Mouse (Mus musculus): ENCODE measurements around the gene Eml4. TPM values are rescaled to one million over a fixed set of nuclear protein-coding genes. Genes with fewer than 3 reads are reported as not detected.

Gene Eml4
- total and polyA plus RNA-seq, 2 experiments from 2014 or later, result 20.1 to 56.1 TPM

GRCm38 (mm10) chr17:83452451-83452850 is 101.7 kb downstream of the Eml4 start:
- no peak for TF ChIP-seq CTCF (IDR thresholded peaks at IDR 0.05)
- Histone ChIP-seq H3K36me3 (ENCODE audit: insufficient read depth, low read length) (peaks cover 27% of the 10 kb centered on the region), H3K9me3 (ENCODE audit: low read length) (no peaks in the 10 kb centered on the region), H3K9ac (replicated peaks; ENCODE audit: low read length, poor library complexity, severe bottlenecking) (no peak overlapping the region), H3K4me2 (ENCODE audit: low read depth, low read length, poor library complexity, severe bottlenecking) (no peak overlapping the region), H3K4me1 (ENCODE audit: insufficient read depth, low read length) (no peaks in the 10 kb centered on the region), H3K27me3 (ENCODE audit: insufficient read depth, low read length) (no peaks in the 10 kb centered on the region), H3K4me3 (ENCODE audit: low read depth, low read length) (no peak overlapping the region), H3K27ac (ENCODE audit: low read depth, low read length) (no peak overlapping the region)
- no peak for ATAC-seq (ENCODE audit: low FRiP score)
- 95% methylated on average over 8 of the region's 8 CpGs for WGBS
- no peak for DNase-seq (ENCODE audit: low spot score)

GRCm38 (mm10) chr17:83453587-83453986 is 102.9 kb downstream of the Eml4 start:
- Histone ChIP-seq H3K9me3 (ENCODE audit: low read length) (no peaks in the 10 kb centered on the region), H3K4me2 (ENCODE audit: low read depth, low read length, poor library complexity, severe bottlenecking) (no peak overlapping the region), H3K9ac (replicated peaks; ENCODE audit: low read length, poor library complexity, severe bottlenecking) (no peak overlapping the region), H3K36me3 (ENCODE audit: insufficient read depth, low read length) (peaks cover 33% of the 10 kb centered on the region), H3K4me1 (ENCODE audit: insufficient read depth, low read length) (no peaks in the 10 kb centered on the region), H3K27me3 (ENCODE audit: insufficient read depth, low read length) (no peaks in the 10 kb centered on the region), H3K27ac (ENCODE audit: low read depth, low read length) (no peak overlapping the region), H3K4me3 (ENCODE audit: low read depth, low read length) (no peak overlapping the region)
- ATAC-seq (ENCODE audit: low FRiP score) (no peak), DNase-seq (ENCODE audit: low spot score) (no peak)
- 72% methylated on average over 5 of the region's 5 CpGs for WGBS
- TF ChIP-seq CTCF (IDR thresholded peaks at IDR 0.05), result no peak

GRCm38 (mm10) chr17:83457271-83457670 is 106.5 kb downstream of the Eml4 start:
- H3K4me1 ChIP-seq (ENCODE audit: insufficient read depth, low read length), result no peaks in the 10 kb centered on the region
- DNase-seq (ENCODE audit: low spot score) (no peak), ATAC-seq (ENCODE audit: low FRiP score) (no peak)
- no peak overlapping the region for H3K4me3 ChIP-seq (ENCODE audit: low read depth, low read length)
- 93% methylated on average over 1 of the region's 1 CpGs for WGBS
- no peak overlapping the region for H3K4me2 ChIP-seq (ENCODE audit: low read depth, low read length, poor library complexity, severe bottlenecking)
- no peaks in the 10 kb centered on the region for H3K27me3 ChIP-seq (ENCODE audit: insufficient read depth, low read length)
- no peak overlapping the region for H3K9ac ChIP-seq (replicated peaks; ENCODE audit: low read length, poor library complexity, severe bottlenecking)
- no peak overlapping the region for H3K27ac ChIP-seq (ENCODE audit: low read depth, low read length)
- H3K9me3 ChIP-seq (ENCODE audit: low read length), result no peaks in the 10 kb centered on the region
- TF ChIP-seq CTCF (IDR thresholded peaks at IDR 0.05), result no peak
- H3K36me3 ChIP-seq (ENCODE audit: insufficient read depth, low read length), result peaks cover 29% of the 10 kb centered on the region

GRCm38 (mm10) chr17:83465969-83466368 is 115.2 kb downstream of the Eml4 start:
- Histone ChIP-seq H3K4me3 (ENCODE audit: low read depth, low read length) (no peak overlapping the region), H3K27ac (ENCODE audit: low read depth, low read length) (no peak overlapping the region), H3K36me3 (ENCODE audit: insufficient read depth, low read length) (peaks cover 29% of the 10 kb centered on the region), H3K4me2 (ENCODE audit: low read depth, low read length, poor library complexity, severe bottlenecking) (no peak overlapping the region), H3K4me1 (ENCODE audit: insufficient read depth, low read length) (no peaks in the 10 kb centered on the region), H3K27me3 (ENCODE audit: insufficient read depth, low read length) (no peaks in the 10 kb centered on the region), H3K9ac (replicated peaks; ENCODE audit: low read length, poor library complexity, severe bottlenecking) (no peak overlapping the region), H3K9me3 (ENCODE audit: low read length) (no peaks in the 10 kb centered on the region)
- no peak for ATAC-seq (ENCODE audit: low FRiP score)
- no peak for DNase-seq (ENCODE audit: low spot score)
- no peak for TF ChIP-seq CTCF (IDR thresholded peaks at IDR 0.05)
- WGBS, result 90% methylated on average over 5 of the region's 5 CpGs

- Histone ChIP-seq H3K36me3 (ENCODE audit: insufficient read depth, low read length) (peaks cover 24% of the 10 kb centered on the region), H3K4me3 (ENCODE audit: low read depth, low read length) (no peak overlapping the region), H3K9me3 (ENCODE audit: low read length) (no peaks in the 10 kb centered on the region), H3K27me3 (ENCODE audit: insufficient read depth, low read length) (no peaks in the 10 kb centered on the region), H3K4me2 (ENCODE audit: low read depth, low read length, poor library complexity, severe bottlenecking) (no peak overlapping the region), H3K27ac (ENCODE audit: low read depth, low read length) (no peak overlapping the region), H3K4me1 (ENCODE audit: insufficient read depth, low read length) (no peaks in the 10 kb centered on the region), H3K9ac (replicated peaks; ENCODE audit: low read length, poor library complexity, severe bottlenecking) (no peak overlapping the region)
- no peak for ATAC-seq (ENCODE audit: low FRiP score)
- WGBS, result 79% methylated on average over 6 of the region's 6 CpGs
- no peak for TF ChIP-seq CTCF (IDR thresholded peaks at IDR 0.05)
- DNase-seq (ENCODE audit: low spot score), result no peak
These were observed 116.0 kb downstream of the Eml4 start for GRCm38 (mm10) chr17:83466697-83467251.

GRCm38 (mm10) chr17:83469586-83469985 is 118.9 kb downstream of the Eml4 start:
- WGBS, result 72% methylated on average over 2 of the region's 2 CpGs
- H3K4me1 ChIP-seq (ENCODE audit: insufficient read depth, low read length), result no peaks in the 10 kb centered on the region
- no peak for DNase-seq (ENCODE audit: low spot score)
- H3K9ac ChIP-seq (replicated peaks; ENCODE audit: low read length, poor library complexity, severe bottlenecking), result no peak overlapping the region
- H3K27me3 ChIP-seq (ENCODE audit: insufficient read depth, low read length), result no peaks in the 10 kb centered on the region
- no peak for TF ChIP-seq CTCF (IDR thresholded peaks at IDR 0.05)
- H3K4me2 ChIP-seq (ENCODE audit: low read depth, low read length, poor library complexity, severe bottlenecking), result no peak overlapping the region
- H3K36me3 ChIP-seq (ENCODE audit: insufficient read depth, low read length), result peaks cover 24% of the 10 kb centered on the region
- H3K9me3 ChIP-seq (ENCODE audit: low read length), result no peaks in the 10 kb centered on the region
- no peak overlapping the region for H3K4me3 ChIP-seq (ENCODE audit: low read depth, low read length)
- H3K27ac ChIP-seq (ENCODE audit: low read depth, low read length), result no peak overlapping the region
- no peak for ATAC-seq (ENCODE audit: low FRiP score)
